Mouse (Mus musculus) MEL (cell line): ENCODE results near the gene Trmt10c. TPM values are rescaled to one million over a fixed set of nuclear protein-coding genes. Genes with fewer than 3 reads are reported as not detected.
A peak's percentile ranks its signal among the peaks of the same experiment; 100 is the strongest.

Experiments used
- DNase-seq: peaks from one replicate; pipeline ENCODE4 v3.0.0; 2011; ENCODE audit warnings: low read depth, low spot score
- H3K27ac ChIP-seq: 2 replicates; pipeline ENCODE4 v1.5.1; 2012; ENCODE audit warnings: low read depth, mild to moderate bottlenecking, control low read depth, low read length, moderate library complexity; ENCODE audit not compliant: control insufficient read depth
- H3K27me3 ChIP-seq, 2 experiments: fragments of 150-350 bp in 1 of 2; sonication (generic) in 1 of 2; 2 replicates each; pipeline ENCODE4 v1.6.1; 2012; ENCODE audit warnings: low read length in 2 of 2, mild to moderate bottlenecking in 2 of 2, improper control_type of control experiment in 1 of 2, moderate library complexity in 1 of 2; ENCODE audit not compliant: insufficient read depth in 2 of 2, control insufficient read depth in 1 of 2
- H3K36me3 ChIP-seq, 2 experiments: 2 replicates each; pipeline ENCODE4 v1.6.1; 2012 to 2014; ENCODE audit warnings: low read length in 2 of 2, improper control_type of control experiment in 1 of 2, inconsistent platforms in 1 of 2, mild to moderate bottlenecking in 1 of 2; ENCODE audit not compliant: insufficient read depth in 2 of 2, control insufficient read depth in 1 of 2
- H3K4me1 ChIP-seq, 2 experiments: fragments of 150-350 bp in 1 of 2; sonication (generic) in 1 of 2; 2 replicates each; pipeline ENCODE4 v1.6.1; 2012; ENCODE audit warnings: low read length in 2 of 2, improper control_type of control experiment in 1 of 2, mild to moderate bottlenecking in 1 of 2; ENCODE audit not compliant: insufficient read depth in 2 of 2, control insufficient read depth in 1 of 2
- H3K4me3 ChIP-seq, 2 experiments: fragments of 150-350 bp in 1 of 2; sonication (generic) in 1 of 2; 2 replicates each; pipeline ENCODE4 v1.5.1; 2012; ENCODE audit warnings: low read depth in 2 of 2, low read length in 2 of 2, mild to moderate bottlenecking in 2 of 2, moderate library complexity in 2 of 2, control low read depth in 1 of 2, improper control_type of control experiment in 1 of 2; ENCODE audit not compliant: control insufficient read depth in 1 of 2, insufficient read depth in 1 of 2
- H3K79me2 ChIP-seq: 2 replicates; pipeline ENCODE4 v1.6.1; 2012; ENCODE audit warnings: mild to moderate bottlenecking, low read length, moderate library complexity; ENCODE audit not compliant: control insufficient read depth, poor library complexity, insufficient read depth
- H3K9ac ChIP-seq: 2 replicates; pipeline ENCODE4 v1.6.1; 2012; ENCODE audit warnings: low read depth, mild to moderate bottlenecking, control low read depth, low read length, moderate library complexity; ENCODE audit not compliant: control insufficient read depth, poor library complexity, severe bottlenecking
- H3K9me3 ChIP-seq: fragments of 150-350 bp; sonication (generic); replicated peaks from 2 replicates; pipeline ENCODE4 v1.6.1; 2012; ENCODE audit warnings: mild to moderate bottlenecking, low read length, improper control_type of control experiment, moderate library complexity; ENCODE audit not compliant: insufficient read depth
- BHLHE40 ChIP-seq: IDR thresholded peaks from 2 replicates; pipeline ENCODE4 v1.6.1; 2012; ENCODE audit warnings: low read depth, mild to moderate bottlenecking, inconsistent platforms, low read length, improper control_type of control experiment, borderline replicate concordance
- CHD1 ChIP-seq: IDR thresholded peaks from 2 replicates; pipeline ENCODE4 v1.6.1; 2012; ENCODE audit warnings: low read depth, mild to moderate bottlenecking, inconsistent platforms, low read length, improper control_type of control experiment
- CHD2 ChIP-seq: IDR thresholded peaks from 2 replicates; pipeline ENCODE4 v1.6.1; 2011; ENCODE audit warnings: low read length, improper control_type of control experiment
- CTCF ChIP-seq, 3 experiments: IDR thresholded peaks in 2 of 3; conservative IDR thresholded peaks in 1 of 3; 2 replicates each; pipeline ENCODE4 v1.5.1; 2011 to 2012; ENCODE audit warnings: low read length in 3 of 3, low read depth in 2 of 3, mild to moderate bottlenecking in 2 of 3, improper control_type of control experiment in 1 of 3, inconsistent platforms in 1 of 3, mixed read lengths in 1 of 3, moderate library complexity in 1 of 3; ENCODE audit not compliant: control insufficient read depth in 1 of 3, insufficient read depth in 1 of 3, poor library complexity in 1 of 3, severe bottlenecking in 1 of 3
- ELF1 ChIP-seq: IDR thresholded peaks from 2 replicates; pipeline ENCODE4 v1.6.1; 2014; ENCODE audit warnings: low read depth, mild to moderate bottlenecking, inconsistent platforms, low read length, improper control_type of control experiment, moderate library complexity
- ETS1 ChIP-seq: IDR thresholded peaks from 2 replicates; pipeline ENCODE4 v1.6.1; 2012; ENCODE audit warnings: low read depth, mild to moderate bottlenecking, inconsistent platforms, low read length, improper control_type of control experiment, moderate library complexity
- GABPA ChIP-seq: IDR thresholded peaks from 2 replicates; pipeline ENCODE4 v1.6.1; 2012; ENCODE audit warnings: low read depth, mild to moderate bottlenecking, inconsistent platforms, low read length, improper control_type of control experiment, moderate library complexity
- GATA1 ChIP-seq: IDR thresholded peaks from 2 replicates; pipeline ENCODE4 v1.6.1; 2011; ENCODE audit warnings: low read depth, low read length, improper control_type of control experiment
- KAT2A ChIP-seq: conservative IDR thresholded peaks from 2 replicates; pipeline ENCODE4 v1.6.1; 2012; ENCODE audit warnings: low read depth, low read length, improper control_type of control experiment, inconsistent platforms
- MAFK ChIP-seq: IDR thresholded peaks from 2 replicates; pipeline ENCODE4 v1.6.1; 2011; ENCODE audit warnings: low read depth, mild to moderate bottlenecking, low read length, improper control_type of control experiment, borderline replicate concordance
- MAX ChIP-seq: IDR thresholded peaks from 2 replicates; pipeline ENCODE4 v1.6.1; 2011; ENCODE audit warnings: low read length, improper control_type of control experiment
- MAZ ChIP-seq: IDR thresholded peaks from 2 replicates; pipeline ENCODE4 v1.6.1; 2012; ENCODE audit warnings: low read depth, mild to moderate bottlenecking, inconsistent platforms, low read length, improper control_type of control experiment
- MEF2A ChIP-seq: IDR thresholded peaks from 2 replicates; pipeline ENCODE4 v1.6.1; 2014; ENCODE audit warnings: low read depth, mild to moderate bottlenecking, inconsistent platforms, low read length, improper control_type of control experiment; ENCODE audit not compliant: poor library complexity, insufficient replicate concordance, severe bottlenecking; ENCODE audit errors: extremely low read depth
- MXI1 ChIP-seq: IDR thresholded peaks from 2 replicates; pipeline ENCODE4 v1.6.1; 2011; ENCODE audit warnings: mild to moderate bottlenecking, low read depth, low read length, improper control_type of control experiment
- MYB ChIP-seq: IDR thresholded peaks from 2 replicates; pipeline ENCODE4 v1.6.1; 2011; ENCODE audit warnings: mild to moderate bottlenecking, low read depth, low read length, improper control_type of control experiment
- MYC ChIP-seq: IDR thresholded peaks from 2 replicates; pipeline ENCODE4 v1.6.1; 2011; ENCODE audit warnings: low read depth, mild to moderate bottlenecking, low read length, improper control_type of control experiment, moderate library complexity
- NRF1 ChIP-seq: IDR thresholded peaks from 2 replicates; pipeline ENCODE4 v1.6.1; 2014; ENCODE audit warnings: low read depth, mild to moderate bottlenecking, inconsistent platforms, low read length, improper control_type of control experiment, moderate library complexity; ENCODE audit not compliant: poor library complexity, insufficient read depth, severe bottlenecking
- POLR2A ChIP-seq, 2 experiments: IDR thresholded peaks; 2 replicates each; pipeline ENCODE4 v1.6.1; 2011 to 2012; ENCODE audit warnings: low read length in 2 of 2, mild to moderate bottlenecking in 2 of 2, control low read depth in 1 of 2, improper control_type of control experiment in 1 of 2, low read depth in 1 of 2, moderate library complexity in 1 of 2; ENCODE audit not compliant: control insufficient read depth in 1 of 2, insufficient read depth in 1 of 2, poor library complexity in 1 of 2
- POLR2AphosphoS2 ChIP-seq: IDR thresholded peaks from 2 replicates; pipeline ENCODE4 v1.6.1; 2011; ENCODE audit warnings: low read length, improper control_type of control experiment
- POLR2AphosphoS5 ChIP-seq: IDR thresholded peaks from 2 replicates; pipeline ENCODE4 v1.6.1; 2012; ENCODE audit warnings: low read depth, borderline replicate concordance, mild to moderate bottlenecking, inconsistent platforms, low read length, moderate library complexity, mixed read lengths
- RAD21 ChIP-seq: IDR thresholded peaks from 2 replicates; pipeline ENCODE4 v1.6.1; 2011; ENCODE audit warnings: mild to moderate bottlenecking, low read depth, low read length, improper control_type of control experiment
- SIN3A ChIP-seq: IDR thresholded peaks from 2 replicates; pipeline ENCODE4 v1.6.1; 2012; ENCODE audit warnings: low read length, improper control_type of control experiment, inconsistent platforms
- SMC3 ChIP-seq: IDR thresholded peaks from 2 replicates; pipeline ENCODE4 v1.6.1; 2011; ENCODE audit warnings: low read depth, low read length, improper control_type of control experiment
- TAL1 ChIP-seq: IDR thresholded peaks from 2 replicates; pipeline ENCODE4 v1.6.1; 2012; ENCODE audit warnings: mild to moderate bottlenecking, inconsistent platforms, low read length, moderate library complexity, mixed read lengths
- TBP ChIP-seq: IDR thresholded peaks from 2 replicates; pipeline ENCODE4 v1.8.0; 2011; ENCODE audit warnings: low read depth, low read length, improper control_type of control experiment
- TCF12 ChIP-seq: IDR thresholded peaks from 2 replicates; pipeline ENCODE4 v1.6.1; 2014; ENCODE audit warnings: low read depth, mild to moderate bottlenecking, inconsistent platforms, low read length, improper control_type of control experiment, moderate library complexity
- UBTF ChIP-seq: IDR thresholded peaks from 2 replicates; pipeline ENCODE4 v1.6.1; 2012; ENCODE audit warnings: low read depth, mild to moderate bottlenecking, inconsistent platforms, low read length, improper control_type of control experiment, moderate library complexity, borderline replicate concordance; ENCODE audit not compliant: insufficient read depth
- USF1 ChIP-seq: IDR thresholded peaks from 2 replicates; pipeline ENCODE4 v1.6.1; 2014; ENCODE audit warnings: low read depth, mild to moderate bottlenecking, inconsistent platforms, low read length, improper control_type of control experiment, moderate library complexity
- USF2 ChIP-seq, 2 experiments: IDR thresholded peaks; 2 replicates each; pipeline ENCODE4 v1.6.1; 2011 to 2012; ENCODE audit warnings: improper control_type of control experiment in 2 of 2, low read length in 2 of 2, borderline replicate concordance in 1 of 2, inconsistent platforms in 1 of 2, low read depth in 1 of 2, mild to moderate bottlenecking in 1 of 2; ENCODE audit not compliant: insufficient read depth in 1 of 2
- ZC3H11A ChIP-seq: IDR thresholded peaks from 2 replicates; pipeline ENCODE4 v1.6.1; 2012; ENCODE audit warnings: low read depth, mild to moderate bottlenecking, inconsistent platforms, low read length, improper control_type of control experiment
- ZKSCAN1 ChIP-seq: IDR thresholded peaks from 2 replicates; pipeline ENCODE4 v1.6.1; 2012; ENCODE audit warnings: low read depth, mild to moderate bottlenecking, inconsistent platforms, low read length, improper control_type of control experiment, moderate library complexity
- ZMIZ1 ChIP-seq: IDR thresholded peaks from 2 replicates; pipeline ENCODE4 v1.6.1; 2012; ENCODE audit warnings: low read depth, mild to moderate bottlenecking, inconsistent platforms, low read length, improper control_type of control experiment, moderate library complexity
- ZNF384 ChIP-seq: IDR thresholded peaks from 2 replicates; pipeline ENCODE4 v1.6.1; 2012; ENCODE audit warnings: low read depth, mild to moderate bottlenecking, inconsistent platforms, low read length, improper control_type of control experiment
- polyA plus RNA-seq, 2 experiments: library from polyadenylated mRNA; stranded (reverse) in 1 of 2; unstranded in 1 of 2; fragments of >175 nt in 1 of 2; fragments of >200 nt in 1 of 2; gene quantifications; 2 replicates each; pipeline versions ENCODE4 v1.2.1 to v1.2.4; 2012; ENCODE audit warnings: low replicate concordance in 2 of 2, low read depth in 1 of 2; ENCODE audit not compliant: insufficient read length in 2 of 2, insufficient read depth in 1 of 2, missing spikeins in 1 of 2
- total RNA-seq: library from RNA; depleted of rRNA; stranded (reverse); fragments of 300-350 nt; gene quantifications from 2 replicates; pipeline ENCODE4 v1.2.3, GENCODE M21; 2012

The Trmt10c gene
- total and polyA plus RNA-seq, 3 experiments = 16.5 to 48.5 (median 32.3) TPM

DNA sequence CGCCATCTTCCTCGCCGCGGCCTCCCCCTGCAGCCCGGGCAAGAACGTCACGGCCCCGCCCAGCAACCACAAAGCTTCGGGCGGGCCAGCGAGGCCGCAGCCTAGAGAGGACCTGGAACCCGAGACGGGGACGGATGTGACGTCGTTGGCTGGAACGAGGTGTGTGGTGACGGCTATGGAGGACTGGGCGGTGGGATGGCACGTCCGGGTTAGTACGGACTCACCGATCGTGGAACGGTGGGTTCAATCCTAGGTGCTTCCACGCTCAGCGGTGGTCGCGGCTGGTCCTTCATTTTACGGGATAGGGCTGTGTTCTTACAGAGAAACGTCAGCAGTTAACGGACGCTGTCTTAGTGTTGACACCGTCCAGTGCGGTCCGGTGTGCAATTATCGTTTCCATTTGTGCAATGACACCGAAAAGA is 7.9 kb downstream of the Trmt10c start, which contains the start of gene Pcnp (continued):
- TF ChIP-seq MXI1 = peak; percentile 74
- TF ChIP-seq POLR2AphosphoS5 = peak; percentile 53; the same call in 1 of the 2 replicates

DNA sequence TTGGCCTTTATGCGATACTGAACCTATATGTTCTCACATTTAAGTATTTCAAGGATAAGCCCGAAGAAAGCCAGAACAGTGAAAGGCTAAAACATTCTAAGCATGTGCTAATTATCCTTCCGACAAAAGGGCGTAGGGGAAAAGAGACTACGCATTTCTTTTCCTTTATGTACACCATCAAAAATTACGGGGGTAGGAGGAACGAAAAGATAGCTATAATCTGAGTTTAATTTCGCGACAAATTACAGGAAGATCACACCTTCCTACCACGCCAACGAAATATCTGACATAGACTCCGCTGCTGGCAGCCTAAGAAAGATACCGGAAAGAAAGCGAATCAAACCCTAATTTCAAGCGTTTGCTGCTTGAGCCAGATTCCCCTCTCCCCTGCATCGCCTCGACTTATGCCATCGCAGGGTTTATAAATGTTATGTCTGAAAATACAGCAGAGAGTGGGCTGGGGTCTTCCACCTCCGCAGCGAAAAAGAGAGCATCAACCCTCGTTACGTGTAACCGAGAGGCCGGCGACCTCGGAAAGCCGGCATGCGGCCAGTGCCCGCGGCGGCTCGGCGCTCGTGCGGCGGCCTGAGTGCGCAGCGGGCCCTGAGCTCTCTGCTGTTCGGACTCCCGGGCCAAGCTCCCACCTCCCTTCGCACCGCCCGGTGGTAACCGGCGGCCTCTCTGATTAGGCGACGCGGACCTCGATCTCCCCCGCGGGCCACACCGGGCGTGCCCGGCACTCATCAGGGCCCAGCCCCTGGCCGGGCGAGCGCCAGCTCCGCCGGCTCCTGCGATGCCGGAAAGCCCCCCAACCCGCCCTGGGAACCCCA is 8.7 kb downstream of the Trmt10c start:
- peak overlapping the region; percentile 63 for H3K27ac ChIP-seq
- H3K27me3 ChIP-seq = no peaks in the 10 kb centered on the region
- peaks cover 54% of the 10 kb centered on the region for H3K79me2 ChIP-seq
- peak; percentile 63 for DNase-seq
- no peaks in the 10 kb centered on the region for H3K9me3 ChIP-seq
- H3K9ac ChIP-seq = peak overlapping the region; percentile 84
- H3K4me3 ChIP-seq = peak overlapping the region; percentile 79 to 99
- peaks cover 22 to 36% of the 10 kb centered on the region in 2 experiments for H3K36me3 ChIP-seq
- H3K4me1 ChIP-seq = peaks cover 2 to 5% of the 10 kb centered on the region in 2 experiments
- TF ChIP-seq POLR2AphosphoS2 = no peak
- TF ChIP-seq ZKSCAN1 = no peak
- no peak for TF ChIP-seq USF1
- no peak for TF ChIP-seq MAFK
- no peak for TF ChIP-seq CTCF (IDR thresholded peaks at IDR 0.05 in 2 of 3, conservative IDR thresholded peaks at IDR 0.05 in 1 of 3; ENCODE audit: control insufficient read depth in 1 of 3, insufficient read depth in 1 of 3, low read depth in 2 of 3, low read length in 3 of 3, poor library complexity in 1 of 3, severe bottlenecking in 1 of 3)
- TF ChIP-seq GABPA = no peak
- TF ChIP-seq USF2 (IDR thresholded peaks at IDR 0.05; ENCODE audit: borderline replicate concordance in 1 of 2, insufficient read depth in 1 of 2, low read depth in 1 of 2, low read length in 2 of 2) = no peak
- no peak for TF ChIP-seq BHLHE40
- no peak for TF ChIP-seq ELF1
- no peak for TF ChIP-seq TCF12
- TF ChIP-seq CHD1 = 0 out of 2 replicates have a peak, but pooled peaks have one; percentile 3
- TF ChIP-seq MAZ = no peak
- peak; percentile 28; the same call in 1 of the 2 replicates for TF ChIP-seq SIN3A
- TF ChIP-seq POLR2AphosphoS5 = no peak
- no peak for TF ChIP-seq POLR2A (IDR thresholded peaks at IDR 0.05; ENCODE audit: control insufficient read depth in 1 of 2, insufficient read depth in 1 of 2, low read depth in 1 of 2, low read length in 2 of 2, poor library complexity in 1 of 2)
- TF ChIP-seq TBP = no peak
- TF ChIP-seq ETS1 = no peak
- no peak for TF ChIP-seq KAT2A
- no peak for TF ChIP-seq GATA1
- peak; percentile 40; the same call in 1 of the 2 replicates for TF ChIP-seq MYC
- no peak for TF ChIP-seq NRF1
- no peak for TF ChIP-seq TAL1
- peak; percentile 79 for TF ChIP-seq MXI1
- no peak; the same call in 1 of the 2 replicates for TF ChIP-seq ZMIZ1
- peak; percentile 91; the same call in 1 of the 2 replicates for TF ChIP-seq UBTF
- no peak for TF ChIP-seq MAX
- TF ChIP-seq MEF2A = no peak
- TF ChIP-seq MYB = no peak
- TF ChIP-seq CHD2 = no peak
- TF ChIP-seq ZNF384 = no peak
- TF ChIP-seq ZC3H11A = no peak
- TF ChIP-seq SMC3 = no peak
- TF ChIP-seq RAD21 = no peak
